Mouse (Mus musculus): Measurements from ENCODE around the gene Zfp61.

- TF ChIP-seq CTCF (IDR thresholded peaks at IDR 0.05; ENCODE audit: extremely low read depth, insufficient read length, insufficient replicate concordance, low read depth, low read length) (no peak), POLR2A (IDR thresholded peaks at IDR 0.05; ENCODE audit: low read depth, low read length) (no peak)
Observed at GRCm38 (mm10) chr7:24290106-24290693, 10.8 kb downstream of the Zfp61 start.

Measured in small intestine, adult 2 months (tissue).